Mouse (Mus musculus) activated CD4-positive, CD25-positive, alpha-beta regulatory T cell (primary cell): Measurements from ENCODE around the gene Sgsm3. TPM values are rescaled to one million over a fixed set of nuclear protein-coding genes. Genes with fewer than 3 reads are reported as not detected.

Experiments used
- polyA plus RNA-seq, 2 experiments: library from polyadenylated mRNA; unstranded; fragments of 100-300 nt; shearing (Covaris generic); gene quantifications; one replicate each; pipeline ENCODE4 v1.2.1; 2017

Sgsm3 gene
- 1 to 10 TPM; 1.8 to 4.6 TPM for polyA plus RNA-seq

GRCm38 (mm10) chr15:80977620-80978334, at the start of gene Sgsm3:
Sgsm3 (plus strand) TSS chr15:80977765.

GRCm38 (mm10) chr15:80948145-80949135, 29.1 kb upstream of the Sgsm3 start, which contains the start of gene Adsl:
Adsl (plus strand) TSS chr15:80948490.

Other genes starting within 250 kb of the Sgsm3 start
- 100 to 1,000 TPM; 147 to 150 TPM for gene Adsl, start 29.3 kb upstream of the Sgsm3 start, polyA plus RNA-seq
- gene Mrtfa, start 213.0 kb downstream of the Sgsm3 start, polyA plus RNA-seq: 10 to 100 TPM; 73.0 to 81.7 TPM